Mouse (Mus musculus): ENCODE results near the gene Inppl1.

DNA sequence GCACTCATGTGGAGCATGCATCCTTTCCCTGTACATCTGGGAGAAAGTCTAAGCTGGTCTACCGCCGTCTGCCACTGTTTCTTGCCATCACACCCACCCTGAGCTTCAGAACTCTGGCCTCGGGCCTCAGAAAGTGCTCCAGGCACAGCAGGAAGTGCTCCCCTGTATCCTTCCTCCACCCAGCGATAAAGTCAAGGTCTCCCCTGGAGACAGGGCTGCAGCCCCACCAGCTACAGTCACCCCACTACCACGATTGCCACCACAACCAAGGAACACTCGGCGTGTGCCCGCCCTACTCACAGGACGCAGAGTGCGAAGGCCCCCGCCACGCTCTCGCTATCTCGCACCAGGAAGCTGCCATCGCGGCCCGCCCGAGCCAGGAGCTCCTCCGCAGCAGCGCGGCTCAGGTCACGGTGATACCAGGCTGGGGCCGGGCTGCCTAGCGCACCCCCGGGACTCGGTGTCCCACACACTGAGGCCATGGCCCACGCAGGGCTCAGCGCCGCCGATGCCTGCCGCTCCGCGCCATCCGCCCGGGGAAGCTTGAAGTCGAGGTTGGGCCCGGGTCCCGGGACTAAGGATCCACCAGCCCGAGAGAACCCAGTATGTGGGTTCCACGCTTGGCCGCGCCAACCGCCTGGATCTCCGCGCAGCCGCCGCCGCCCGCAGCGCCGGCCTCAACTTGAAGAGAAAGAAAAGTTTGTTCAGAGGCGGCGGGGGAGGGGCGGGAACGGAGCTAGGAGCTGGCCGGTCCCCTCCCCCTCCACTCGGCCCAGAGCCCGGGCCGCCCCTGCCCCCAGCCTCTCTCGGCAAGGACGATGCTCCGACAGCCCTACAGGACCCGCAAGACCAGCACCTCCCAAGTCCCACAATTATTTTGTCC, 1.5 kb downstream of the Inppl1 start:
- TF ChIP-seq CTCF (IDR thresholded peaks at IDR 0.05; ENCODE audit: borderline replicate concordance, extremely low read depth, insufficient read depth, insufficient read length) (no peak), POLR2A (IDR thresholded peaks at IDR 0.05; ENCODE audit: borderline replicate concordance, extremely low read depth, insufficient read depth, insufficient read length, poor library complexity, severe bottlenecking) (0 out of 2 replicates have a peak, but pooled peaks have one; percentile 45)

All from brain, embryonic 14.5 days (tissue).